Mouse (Mus musculus) G1E (cell line): Measurements from ENCODE around the gene Gm17617.

Experiments used
- CTCF ChIP-seq: IDR thresholded peaks from 2 replicates; pipeline ENCODE4 v1.5.1; 2012; ENCODE audit warnings: low read depth, low read length, inconsistent platforms, mixed read lengths
- GATA2 ChIP-seq: IDR thresholded peaks from 2 replicates; pipeline ENCODE4 v1.6.1; 2012; ENCODE audit warnings: low read depth, low read length, inconsistent platforms, borderline replicate concordance

- TF ChIP-seq CTCF (no peak), GATA2 (no peak)
Measured at GRCm38 (mm10) chr13:55114375-55114774, 19.0 kb downstream of the Gm17617 start.
